Mouse (Mus musculus) skeletal muscle tissue, adult 2 months (tissue): ENCODE measurements at regions not wholly inside any gene's neighbourhood (a gene's known extent, or its start where the extent isn't known, plus 50 kb on each side); places are given as distances from the start of the nearest gene placed in this dataset.

Experiments used
- DNase-seq: peaks from one replicate; pipeline ENCODE4 v3.0.0-alpha.2; 2012; ENCODE audit warnings: low read depth, low spot score

GRCm38 (mm10) chr1:163557875-163558274 lies 154.4 kb upstream of the Gorab start:
- no peak for DNase-seq

GRCm38 (mm10) chr1:163555185-163555584 lies 151.7 kb upstream of the Gorab start:
- DNase-seq, result no peak

- DNase-seq, result peak; percentile 6
Measured at GRCm38 (mm10) chr1:163538776-163539492, 135.5 kb upstream of the Gorab start.

GRCm38 (mm10) chr1:163530563-163530962 lies 127.1 kb upstream of the Gorab start:
- no peak for DNase-seq

GRCm38 (mm10) chr1:163517966-163518365 lies 114.5 kb upstream of the Gorab start:
- DNase-seq, result peak; percentile 25

GRCm38 (mm10) chr1:163512847-163513246 lies 109.4 kb upstream of the Gorab start:
- peak; percentile 9 for DNase-seq

- DNase-seq, result no peak
Measured at GRCm38 (mm10) chr1:163512008-163512407, 108.5 kb upstream of the Gorab start.

- DNase-seq, result no peak
Measured at GRCm38 (mm10) chr1:163505035-163505434, 101.6 kb upstream of the Gorab start.

GRCm38 (mm10) chr1:163502557-163502956 lies 99.1 kb upstream of the Gorab start:
- DNase-seq, result no peak

GRCm38 (mm10) chr1:163498398-163498958 lies 95.0 kb upstream of the Gorab start:
- no peak for DNase-seq

- DNase-seq, result no peak
Measured at GRCm38 (mm10) chr1:163496416-163496815, 92.9 kb upstream of the Gorab start.

GRCm38 (mm10) chr1:163488532-163488931 lies 85.1 kb upstream of the Gorab start:
- no peak for DNase-seq

GRCm38 (mm10) chr1:163488109-163488508 lies 84.6 kb upstream of the Gorab start:
- no peak for DNase-seq

GRCm38 (mm10) chr1:163483098-163483497 lies 79.6 kb upstream of the Gorab start:
- no peak for DNase-seq

GRCm38 (mm10) chr1:163477478-163478167 lies 74.2 kb upstream of the Gorab start:
- no peak for DNase-seq

- DNase-seq, result no peak
Measured at GRCm38 (mm10) chr1:163461194-163461593, 57.7 kb upstream of the Gorab start.

GRCm38 (mm10) chr1:163456366-163456765 lies 52.9 kb upstream of the Gorab start:
- no peak for DNase-seq
